12 mouse cellular contexts compared by ENCODE assay signal in genomic region chr16:91847525-91848225, GRCm38 (mm10).
DNase-seq lines count a peak whose midpoint lies in the region; ATAC-seq and TF ChIP-seq lines count a peak whose summit lies in the region.
"Had no signal": no experiment of that assay in that cellular context is flagged by ENCODE, and none has a peak within 500 bp of the region (broad histone marks: within the 10 kb centered on the region; RNA-seq: fewer than 3 reads in every experiment).

No protein-coding gene starts in this region.

- peaks cover 19% of the 10 kb centered on the region; the same call in 1 of the 2 replicates for H3K4me1 ChIP-seq in kidney, embryonic 14.5 days (ENCODE audit: control insufficient read depth, insufficient read depth, low read length)
- peaks cover 29% of the 10 kb centered on the region for H3K4me1 ChIP-seq in brown adipose tissue, adult 24 weeks (ENCODE audit: control insufficient read depth, insufficient read depth, insufficient read length, low read length)
- no peaks in the 10 kb centered on the region for H3K4me1 ChIP-seq in midbrain, postnatal 0 days (ENCODE audit: insufficient read depth, low read length)

- no peaks in the 10 kb centered on the region for H3K27me3 ChIP-seq in kidney, embryonic 14.5 days (ENCODE audit: control insufficient read depth, insufficient read depth, low read length)
- no peaks in the 10 kb centered on the region for H3K27me3 ChIP-seq in midbrain, postnatal 0 days (ENCODE audit: insufficient read depth, low read length)
- H3K27me3 ChIP-seq: embryonic facial prominence, embryonic 13.5 days; limb, embryonic 12.5 days; stomach, embryonic 15.5 days had no signal

- H3K4me3 ChIP-seq in kidney, embryonic 14.5 days (ENCODE audit: low read length): no peak overlapping the region
- H3K4me3 ChIP-seq in brown adipose tissue, adult 24 weeks (ENCODE audit: insufficient read depth, low read depth, low read length): no peak overlapping the region
- no peak overlapping the region for H3K4me3 ChIP-seq in midbrain, postnatal 0 days (ENCODE audit: low read depth, low read length)
- H3K4me3 ChIP-seq: embryonic facial prominence, embryonic 13.5 days; limb, embryonic 12.5 days; stomach, embryonic 15.5 days had no signal

- H3K4me2 ChIP-seq in kidney, embryonic 14.5 days (replicated peaks; ENCODE audit: low read depth, low read length): no peak overlapping the region
- no peak overlapping the region for H3K4me2 ChIP-seq in midbrain, postnatal 0 days (ENCODE audit: low read depth, low read length, poor library complexity, severe bottlenecking)
- H3K4me2 ChIP-seq: embryonic facial prominence, embryonic 13.5 days; limb, embryonic 12.5 days; stomach, embryonic 15.5 days had no signal

- no peaks in the 10 kb centered on the region for H3K9me3 ChIP-seq in kidney, embryonic 14.5 days (ENCODE audit: control insufficient read depth, low read length)
- no peaks in the 10 kb centered on the region for H3K9me3 ChIP-seq in midbrain, postnatal 0 days (ENCODE audit: low read length)
- H3K9me3 ChIP-seq: embryonic facial prominence, embryonic 13.5 days; limb, embryonic 12.5 days; stomach, embryonic 15.5 days had no signal

- WGBS in kidney, embryonic 14.5 days: 60% methylated on average over 13 of the region's 13 CpGs
- 89% methylated on average over 13 of the region's 13 CpGs for WGBS in midbrain, postnatal 0 days

- DNase-seq in kidney, adult 18-20 months: no peak
- DNase-seq in cerebellum, adult 9-10 months: peak; percentile 83
- peak; percentile 63 to 71 for DNase-seq in heart, postnatal 10 days
- no peak for DNase-seq in thymus, postnatal 14 days
- DNase-seq in midbrain, postnatal 0 days (ENCODE audit: low spot score): no peak
- DNase-seq: lung, postnatal 36 days had no signal

- peaks cover 16% of the 10 kb centered on the region for H3K36me3 ChIP-seq in kidney, embryonic 14.5 days (ENCODE audit: control insufficient read depth, insufficient read depth, low read length)
- peaks cover 41% of the 10 kb centered on the region for H3K36me3 ChIP-seq in midbrain, postnatal 0 days (ENCODE audit: insufficient read depth, low read length)

- ATAC-seq in kidney, embryonic 14.5 days (ENCODE audit: low FRiP score, low TSS enrichment): peak; percentile 26; the same call in 1 of the 2 replicates
- no peak for ATAC-seq in midbrain, postnatal 0 days (ENCODE audit: low FRiP score)
- ATAC-seq: hindbrain, embryonic 16.5 days had no signal

- intact Hi-C loops in heart, postnatal 10 days (cut with DNase I): no loop called here

- TF ChIP-seq CTCF in midbrain, postnatal 0 days (IDR thresholded peaks at IDR 0.05): no peak

- no peak overlapping the region for H3K9ac ChIP-seq in kidney, embryonic 14.5 days (ENCODE audit: low read depth, low read length)
- H3K9ac ChIP-seq in midbrain, postnatal 0 days (replicated peaks; ENCODE audit: low read length, poor library complexity, severe bottlenecking): no peak overlapping the region
- H3K9ac ChIP-seq: embryonic facial prominence, embryonic 13.5 days; limb, embryonic 12.5 days; stomach, embryonic 15.5 days had no signal

- no peak overlapping the region for H3K27ac ChIP-seq in kidney, embryonic 14.5 days (ENCODE audit: low read depth, low read length)
- peak overlapping the region; percentile 75 for H3K27ac ChIP-seq in brown adipose tissue, adult 24 weeks (replicated peaks; ENCODE audit: low read depth, low read length)
- no peak overlapping the region for H3K27ac ChIP-seq in midbrain, postnatal 0 days (ENCODE audit: low read depth, low read length)
- H3K27ac ChIP-seq: embryonic facial prominence, embryonic 13.5 days; limb, embryonic 12.5 days; stomach, embryonic 15.5 days had no signal

Comparison
In these comparisons a context has a peak if more than half of its experiments do, and no peak if none do; other contexts are left out.
1. DNase-seq: peak in cerebellum, adult 9-10 months (single experiment) and heart, postnatal 10 days (2 of 2); none in kidney, adult 18-20 months (single experiment), thymus, postnatal 14 days (single experiment) and midbrain, postnatal 0 days (single experiment).